Mouse (Mus musculus) stomach, postnatal 0 days (tissue): ENCODE measurements around the gene Plekhg3.

Source experiments
- CTCF ChIP-seq: IDR thresholded peaks from 2 replicates; pipeline ENCODE4 v1.5.1; 2016; ENCODE audit warnings: antibody characterized with exemption, low read depth, mild to moderate bottlenecking, moderate library complexity
- EP300 ChIP-seq: optimal IDR thresholded peaks from 2 replicates; pipeline ENCODE3; 2016; ENCODE audit warnings: antibody characterized with exemption

- TF ChIP-seq CTCF (no peak), EP300 (no peak)
These were observed 52.8 kb downstream of the Plekhg3 start for GRCm38 (mm10) chr12:76583454-76583853.
